Mouse (Mus musculus) lung, postnatal 10 days (tissue): ENCODE data around the gene 9930111J21Rik2.
"Not testable (repeated sequence)": the region's sequence is repeated elsewhere in the genome, so short reads cannot be mapped to it uniquely, and the experiment has no call there.

Source experiments
- DNase-seq: peaks from one replicate; pipeline ENCODE4 v3.0.0; 2021

Gene 9930111J21Rik2

GRCm38 (mm10) chr11:49051093-49051891 lies at the start of gene 9930111J21Rik2:
Gene 9930111J21Rik2 (minus strand): TSS chr11:49051242.
- DNase-seq = not testable (repeated sequence)

- DNase-seq = no peak
Observed at GRCm38 (mm10) chr11:49100409-49100808, 49.4 kb upstream of the 9930111J21Rik2 start.

- no peak for DNase-seq
Observed at GRCm38 (mm10) chr11:49095367-49095766, 44.3 kb upstream of the 9930111J21Rik2 start.

- no peak for DNase-seq
Observed at GRCm38 (mm10) chr11:49093861-49094660, 43.0 kb upstream of the 9930111J21Rik2 start.

- DNase-seq = no peak
Observed at GRCm38 (mm10) chr11:49092786-49093185, 41.7 kb upstream of the 9930111J21Rik2 start.

- DNase-seq = no peak
Observed at GRCm38 (mm10) chr11:49092053-49092586, 41.1 kb upstream of the 9930111J21Rik2 start.

GRCm38 (mm10) chr11:49091171-49091570 lies 40.1 kb upstream of the 9930111J21Rik2 start:
- DNase-seq = no peak

- no peak for DNase-seq
Observed at GRCm38 (mm10) chr11:49090551-49090950, 39.5 kb upstream of the 9930111J21Rik2 start.

- DNase-seq = no peak
Observed at GRCm38 (mm10) chr11:49089735-49090507, 38.9 kb upstream of the 9930111J21Rik2 start.

- no peak for DNase-seq
Observed at GRCm38 (mm10) chr11:49088990-49089652, 38.1 kb upstream of the 9930111J21Rik2 start.

- DNase-seq = peak; percentile 42
Observed at GRCm38 (mm10) chr11:49087830-49088616, 37.0 kb upstream of the 9930111J21Rik2 start.

GRCm38 (mm10) chr11:49086858-49087361 lies 35.9 kb upstream of the 9930111J21Rik2 start:
- no peak for DNase-seq

- no peak for DNase-seq
Observed at GRCm38 (mm10) chr11:49084875-49085274, 33.8 kb upstream of the 9930111J21Rik2 start.

GRCm38 (mm10) chr11:49084385-49084784 lies 33.3 kb upstream of the 9930111J21Rik2 start:
- no peak for DNase-seq

- no peak for DNase-seq
Observed at GRCm38 (mm10) chr11:49083808-49084207, 32.8 kb upstream of the 9930111J21Rik2 start.

GRCm38 (mm10) chr11:49083146-49083545 lies 32.1 kb upstream of the 9930111J21Rik2 start:
- DNase-seq = no peak

GRCm38 (mm10) chr11:49081886-49082285 lies 30.8 kb upstream of the 9930111J21Rik2 start:
- no peak for DNase-seq

- no peak for DNase-seq
Observed at GRCm38 (mm10) chr11:49081356-49081755, 30.3 kb upstream of the 9930111J21Rik2 start.

GRCm38 (mm10) chr11:49080636-49081035 lies 29.6 kb upstream of the 9930111J21Rik2 start:
- DNase-seq = no peak

GRCm38 (mm10) chr11:49078719-49079118 lies 27.7 kb upstream of the 9930111J21Rik2 start:
- no peak for DNase-seq

- DNase-seq = no peak
Observed at GRCm38 (mm10) chr11:49077012-49077411, 26.0 kb upstream of the 9930111J21Rik2 start.
